Mouse (Mus musculus) ES-CJ7 (cell line): ENCODE measurements around the gene Plekhg6.
A peak's percentile ranks its signal among the peaks of the same experiment; 100 is the strongest.

Source experiments
- DNase-seq: peaks from one replicate; pipeline ENCODE4 v3.0.0; 2011; ENCODE audit warnings: low read depth, low spot score

Gene Plekhg6

DNA sequence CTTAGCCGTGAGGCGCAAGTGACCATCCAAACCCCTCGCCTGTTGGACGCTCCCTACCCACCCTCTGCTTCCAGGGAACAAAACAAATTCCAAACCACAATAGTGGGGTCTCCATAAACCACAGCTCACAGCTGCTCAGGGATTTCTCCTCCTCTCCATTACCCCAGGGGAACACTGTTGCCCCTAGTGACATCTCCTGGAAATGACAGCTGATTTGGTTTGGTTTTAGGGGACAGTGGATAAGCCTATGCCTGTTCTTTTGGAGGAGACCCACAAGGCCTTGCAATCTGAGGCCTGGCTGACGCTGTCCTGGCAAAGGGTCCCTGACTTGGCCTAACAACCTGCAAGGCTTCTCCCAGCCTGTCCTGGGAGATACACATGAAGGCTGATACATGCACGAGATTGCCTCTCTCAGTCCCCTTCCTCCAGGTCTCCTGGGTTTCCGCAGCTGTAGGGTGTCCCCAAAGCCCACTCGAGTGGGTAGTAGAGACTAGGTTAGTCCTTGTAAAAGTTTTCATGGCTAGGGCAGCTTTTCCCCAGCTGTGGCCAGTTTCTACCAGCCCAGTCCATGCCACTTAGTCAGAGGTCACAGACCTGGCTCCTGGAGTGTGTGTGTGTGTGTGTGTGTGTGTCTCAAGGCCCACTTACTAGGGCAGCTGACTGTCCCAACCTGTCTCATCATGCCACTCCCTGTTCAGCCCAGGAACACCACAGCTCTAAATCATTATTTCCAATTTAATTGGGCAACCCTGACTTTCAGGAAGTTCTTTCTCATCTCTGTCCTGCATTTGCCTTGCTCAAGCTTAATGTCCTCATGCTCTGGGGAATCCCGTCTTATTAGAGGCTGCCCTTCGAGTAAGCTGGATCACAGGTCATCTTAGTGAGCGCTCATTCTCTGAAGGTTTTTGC is 4.7 kb upstream of the Plekhg6 start:
- peak; percentile 74 for DNase-seq

DNA sequence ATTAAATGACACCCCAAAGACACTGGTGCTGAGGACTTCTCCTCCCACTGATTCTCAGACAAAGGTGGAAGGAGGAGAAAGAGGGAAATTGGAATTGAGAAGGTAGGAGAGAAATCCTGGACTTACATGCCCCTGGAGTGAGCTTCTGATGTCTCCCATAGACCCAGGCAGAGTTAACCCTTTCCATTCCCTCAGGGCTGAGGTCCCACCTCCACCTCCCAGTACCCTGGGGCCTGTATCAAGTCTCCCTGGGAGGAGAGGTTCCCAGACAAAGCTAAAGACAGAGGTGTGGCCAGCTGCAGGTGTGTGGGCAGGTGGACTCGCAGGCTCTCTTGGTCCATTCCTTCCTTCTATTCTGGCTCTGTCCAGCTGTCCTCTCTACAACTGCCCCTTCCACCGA is 1.4 kb upstream of the Plekhg6 start:
- no peak for DNase-seq

DNA sequence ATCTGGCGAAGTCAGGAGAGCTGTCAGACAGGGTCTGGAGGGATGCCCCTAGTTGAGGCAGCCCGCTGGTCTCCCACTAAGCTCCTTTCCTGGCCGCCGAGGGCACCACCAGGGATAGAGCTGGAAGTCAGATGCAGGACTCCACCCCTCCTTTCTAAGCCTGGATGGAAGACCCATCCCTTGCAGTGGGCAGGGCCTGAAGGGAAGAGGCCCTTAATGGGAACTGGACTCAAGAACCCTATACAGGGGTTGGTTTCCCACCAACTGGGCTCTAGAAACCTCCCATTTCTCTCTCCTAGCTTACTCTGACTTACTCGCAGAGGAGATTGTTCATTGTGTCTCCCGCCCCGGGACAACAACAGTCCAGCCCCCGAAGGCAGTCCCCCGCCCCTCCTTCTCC is 812 bp downstream of the Plekhg6 start:
- DNase-seq: no peak

DNA sequence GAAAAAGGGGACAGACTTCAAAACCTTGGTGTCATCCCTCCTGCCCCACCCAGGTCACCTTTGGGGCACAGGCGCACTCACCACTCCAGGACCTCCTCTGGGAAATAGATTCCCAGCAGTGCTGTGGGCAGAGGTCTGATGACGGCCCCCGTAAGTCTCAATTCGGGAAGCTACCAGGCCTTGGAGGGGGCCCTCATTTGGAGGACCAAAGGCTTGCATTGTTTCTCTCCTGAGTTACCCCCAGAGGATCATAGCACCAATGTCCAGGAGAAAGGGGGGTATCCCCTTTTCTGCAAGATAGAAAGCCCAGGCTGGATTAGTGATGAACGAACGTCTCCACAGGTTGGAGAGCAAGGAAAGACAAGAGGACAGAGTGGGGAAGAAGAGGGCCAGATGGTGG is 2.0 kb downstream of the Plekhg6 start:
- no peak for DNase-seq

DNA sequence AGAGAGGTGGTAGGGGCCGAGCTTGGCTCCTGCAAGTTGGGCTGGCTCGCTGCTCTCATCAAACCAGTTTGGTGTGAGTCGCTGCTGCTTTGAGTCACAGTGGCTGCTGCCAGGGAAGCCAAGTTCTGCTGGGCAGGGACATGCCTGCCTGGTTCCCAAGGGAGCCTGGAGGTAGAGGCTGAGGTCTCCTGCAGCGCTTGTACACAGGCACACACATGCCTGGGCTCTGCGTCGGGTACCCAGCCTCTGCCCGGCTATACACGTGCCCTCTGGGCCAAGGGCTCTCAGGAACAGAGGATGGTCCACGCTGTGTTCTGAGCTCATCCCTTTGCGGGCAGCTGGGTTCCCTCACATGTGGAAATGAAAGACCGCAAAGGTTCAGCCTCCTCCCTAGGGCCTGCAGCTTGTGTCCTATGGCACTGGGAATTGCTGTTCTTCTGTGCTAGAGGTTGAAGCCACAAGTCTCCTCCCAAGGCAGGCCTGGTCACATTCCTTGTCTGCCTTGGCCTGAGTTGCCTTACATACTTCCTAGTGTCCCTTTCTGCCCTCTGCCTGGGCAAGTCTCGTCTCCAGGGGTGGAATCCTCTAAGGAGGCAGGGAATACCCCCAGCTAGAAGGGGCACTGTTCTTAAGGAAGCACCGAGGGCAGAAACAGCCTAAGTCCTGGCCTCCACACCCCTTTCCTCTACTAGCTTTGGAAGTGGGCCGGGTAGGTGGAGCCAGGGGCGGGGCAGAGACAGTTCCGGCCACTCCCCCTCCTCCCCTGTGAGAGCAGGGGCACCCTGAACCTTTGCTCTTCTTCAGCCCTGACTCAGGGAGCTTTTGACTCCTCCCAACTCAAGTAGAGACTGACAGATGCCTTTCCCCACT is 2.8 kb downstream of the Plekhg6 start:
- peak; percentile 94 for DNase-seq

DNA sequence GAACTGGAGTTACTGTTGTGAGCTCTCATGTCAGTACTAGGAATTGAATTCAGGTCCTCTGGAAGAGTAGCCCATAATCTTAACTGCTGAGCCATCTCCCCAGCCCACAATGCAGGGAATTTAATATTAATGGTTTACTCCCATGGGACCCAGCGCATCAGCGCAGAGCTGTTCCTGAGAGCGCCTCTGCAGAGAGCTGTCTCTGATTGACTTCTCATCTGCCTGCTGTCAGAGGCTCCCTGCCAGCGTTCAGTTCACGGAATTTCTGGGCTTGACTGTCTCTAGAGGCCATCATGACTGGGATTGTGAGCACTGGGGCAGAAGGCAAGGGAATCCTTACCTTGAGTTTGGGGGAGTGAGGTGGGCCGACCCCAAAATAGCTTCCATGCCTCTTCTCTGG is 3.6 kb downstream of the Plekhg6 start:
- no peak for DNase-seq

DNA sequence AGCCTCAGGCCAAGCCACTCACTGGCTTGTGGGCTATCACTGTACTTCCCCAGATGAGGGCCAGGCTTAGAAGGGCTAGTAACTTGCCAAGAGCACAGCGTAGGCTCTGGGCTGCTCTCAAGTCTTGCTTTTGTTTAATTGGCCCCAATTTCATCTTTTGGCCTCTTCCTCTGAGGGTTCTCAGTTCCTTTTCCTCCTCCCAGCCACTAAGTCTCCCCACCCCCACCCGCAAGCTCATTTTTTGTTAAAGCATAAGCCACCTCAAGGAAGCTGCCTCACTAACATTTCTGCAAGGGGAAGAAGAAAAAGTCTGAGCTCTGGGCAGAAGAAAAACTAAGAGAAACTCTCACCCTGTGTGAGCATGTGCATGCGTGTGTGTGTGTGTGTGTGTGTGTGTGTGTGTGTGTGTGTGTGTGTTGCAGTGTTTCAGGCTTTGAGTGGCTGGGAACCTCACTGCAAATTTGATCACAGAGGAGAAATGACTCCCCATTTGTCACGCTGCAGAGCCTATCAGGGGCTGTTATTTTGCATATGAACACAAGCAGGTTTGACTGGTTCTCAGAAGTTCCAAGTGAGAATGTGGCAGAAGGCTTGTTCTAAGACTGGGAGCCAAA is 12.7 kb downstream of the Plekhg6 start:
- peak; percentile 59 for DNase-seq

DNA sequence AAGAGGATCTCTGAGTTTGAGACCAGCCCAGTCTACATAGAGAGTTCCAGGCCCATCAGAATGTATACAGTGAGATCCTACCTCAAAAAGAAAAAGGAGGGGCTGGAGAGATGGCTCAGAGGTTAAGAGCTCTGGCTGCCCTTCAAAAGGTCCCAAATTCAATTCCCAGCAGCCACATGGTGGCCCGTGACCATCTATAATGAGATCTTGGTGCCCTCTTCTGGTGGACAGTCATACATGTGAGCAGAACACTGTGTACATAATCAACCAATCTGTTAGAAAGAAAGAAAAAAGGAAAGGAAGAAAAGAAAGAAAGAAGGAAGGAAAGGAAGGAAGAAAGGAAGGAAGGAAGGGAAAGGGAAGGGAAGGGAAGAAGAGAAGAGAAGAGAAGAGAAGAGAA is 14.5 kb downstream of the Plekhg6 start:
- DNase-seq: peak; percentile 52

DNA sequence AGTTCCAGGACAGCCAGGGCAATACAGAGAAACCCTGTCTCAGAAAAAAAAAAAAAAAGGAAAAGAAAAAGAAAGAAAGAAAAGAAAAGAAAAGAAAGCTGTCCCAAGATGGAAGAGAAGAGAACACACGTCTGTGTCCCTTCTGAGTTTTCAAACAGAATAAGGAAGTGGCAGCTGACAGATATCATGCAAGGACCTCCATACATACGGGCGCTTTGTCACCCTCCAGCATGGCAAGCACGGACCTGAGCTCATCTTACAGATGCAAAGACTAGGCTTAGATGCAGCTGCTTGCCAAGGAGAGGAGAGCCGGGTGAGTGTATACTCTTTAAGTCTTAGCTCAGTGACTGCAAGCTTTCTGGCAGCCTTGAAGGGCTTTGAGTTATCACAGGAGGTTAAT is 15.1 kb downstream of the Plekhg6 start:
- DNase-seq: no peak

DNA sequence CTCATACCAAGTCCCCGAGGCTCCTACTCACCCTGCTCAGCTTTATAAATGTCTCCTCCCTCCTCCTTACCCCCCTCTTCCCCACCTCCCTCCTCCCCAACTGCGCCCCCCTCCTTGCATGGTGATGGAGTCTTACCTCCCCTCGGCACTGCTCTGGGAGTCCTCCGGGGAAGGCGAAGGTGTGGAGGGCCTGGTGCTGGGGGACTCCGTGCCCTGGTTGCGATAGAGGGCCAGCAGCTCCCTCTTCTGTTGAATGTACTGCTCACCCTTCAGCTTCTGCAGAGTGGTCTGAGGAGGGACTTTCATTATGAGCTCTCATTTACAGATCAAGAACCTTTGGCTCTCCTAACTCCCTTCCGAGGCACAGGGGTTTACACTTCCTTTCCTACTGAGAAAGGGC is 16.1 kb downstream of the Plekhg6 start:
- peak; percentile 35 for DNase-seq

DNA sequence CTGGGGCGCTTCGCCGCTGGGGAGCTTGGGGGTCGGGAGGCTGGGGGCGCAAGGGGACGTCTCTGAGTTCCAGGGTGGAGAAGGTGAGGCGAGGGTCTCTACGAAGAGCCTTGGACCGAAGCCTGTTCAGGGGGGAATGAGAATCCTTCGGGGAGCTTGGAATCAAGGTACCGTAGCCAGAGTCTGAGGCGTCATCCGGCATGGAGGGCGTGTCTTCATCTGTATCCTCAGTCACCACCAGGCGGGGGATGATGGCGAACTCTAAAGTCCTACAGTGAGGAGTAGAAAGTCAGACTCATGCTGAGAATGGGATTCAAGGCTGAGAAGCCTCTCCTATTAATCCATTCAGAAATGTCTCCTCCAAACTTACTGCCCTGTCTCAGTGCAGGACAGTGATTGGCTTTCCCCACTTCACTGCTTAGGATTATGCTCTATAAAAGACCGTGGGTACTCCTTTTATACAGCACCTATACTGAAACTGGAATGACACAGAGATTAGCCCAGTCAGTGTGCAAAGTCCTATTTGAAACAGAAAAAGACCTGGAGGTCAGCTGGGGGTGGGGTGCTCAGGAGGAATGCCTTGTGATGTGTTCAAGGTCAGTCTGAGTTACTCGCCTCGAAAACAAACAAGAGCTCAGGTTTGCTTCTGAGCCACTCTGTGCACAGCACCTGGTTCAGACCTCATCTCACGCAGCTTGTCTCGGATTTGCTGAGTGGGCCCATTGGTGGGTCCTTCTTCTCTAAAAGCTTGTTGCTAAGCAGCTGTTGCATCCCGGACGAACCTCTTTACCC is 16.9 kb downstream of the Plekhg6 start:
- DNase-seq: peak; percentile 86

DNA sequence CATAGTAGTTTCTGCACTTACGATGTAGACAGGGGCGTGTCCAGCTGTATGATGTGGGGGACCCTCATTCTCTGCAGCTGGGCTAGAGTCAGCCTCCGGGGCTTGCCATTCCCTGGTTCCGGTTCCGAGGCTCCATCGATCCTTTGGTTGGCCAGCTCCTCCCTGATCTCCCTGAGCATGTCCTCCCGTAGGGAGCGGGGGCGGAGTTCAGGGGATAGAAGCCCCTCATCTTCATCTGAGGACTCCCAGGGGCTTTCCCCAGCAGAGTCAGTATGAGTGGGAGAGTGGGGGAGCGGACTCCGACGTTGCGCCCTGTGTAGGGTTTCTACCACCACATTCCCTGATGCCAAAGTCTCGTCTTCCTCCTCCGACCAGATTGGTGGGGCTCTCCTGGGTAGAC is 17.6 kb downstream of the Plekhg6 start:
- no peak for DNase-seq

DNA sequence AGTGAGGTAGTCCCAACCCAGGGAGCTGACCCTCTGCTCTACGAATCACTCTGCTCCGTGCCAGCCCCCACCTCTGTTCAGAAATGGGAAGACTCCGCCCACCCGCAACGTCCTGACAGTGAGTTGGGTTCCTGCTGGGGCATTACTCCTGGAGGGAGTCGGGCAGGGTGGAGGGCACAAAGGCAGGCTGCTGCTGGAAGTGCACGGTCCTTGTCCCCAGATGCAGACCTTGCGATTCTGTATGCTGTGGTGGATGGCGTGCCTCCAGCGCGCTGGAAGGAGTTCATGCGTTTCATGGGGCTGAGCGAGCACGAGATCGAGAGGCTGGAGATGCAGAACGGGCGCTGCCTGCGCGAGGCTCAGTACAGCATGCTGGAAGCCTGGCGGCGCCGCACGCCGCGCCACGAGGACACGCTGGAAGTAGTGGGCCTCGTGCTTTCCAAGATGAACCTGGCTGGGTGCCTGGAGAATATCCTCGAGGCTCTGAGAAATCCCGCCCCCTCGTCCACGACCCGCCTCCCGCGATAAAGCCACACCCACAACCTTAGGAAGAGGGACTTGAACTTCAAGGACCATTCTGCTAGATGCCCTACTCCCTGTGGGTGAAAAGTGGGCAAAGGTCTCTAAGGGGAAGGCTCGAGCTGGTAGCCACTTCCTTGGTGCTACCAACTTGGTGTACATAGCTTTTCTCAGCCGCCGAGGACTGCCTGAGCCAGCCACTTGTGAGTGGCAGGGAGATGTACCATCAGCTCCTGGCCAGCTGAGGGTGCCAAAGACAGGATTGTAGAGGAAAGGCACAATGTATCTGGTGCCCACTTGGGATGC is 18.9 kb downstream of the Plekhg6 start:
- DNase-seq: peak; percentile 71

DNA sequence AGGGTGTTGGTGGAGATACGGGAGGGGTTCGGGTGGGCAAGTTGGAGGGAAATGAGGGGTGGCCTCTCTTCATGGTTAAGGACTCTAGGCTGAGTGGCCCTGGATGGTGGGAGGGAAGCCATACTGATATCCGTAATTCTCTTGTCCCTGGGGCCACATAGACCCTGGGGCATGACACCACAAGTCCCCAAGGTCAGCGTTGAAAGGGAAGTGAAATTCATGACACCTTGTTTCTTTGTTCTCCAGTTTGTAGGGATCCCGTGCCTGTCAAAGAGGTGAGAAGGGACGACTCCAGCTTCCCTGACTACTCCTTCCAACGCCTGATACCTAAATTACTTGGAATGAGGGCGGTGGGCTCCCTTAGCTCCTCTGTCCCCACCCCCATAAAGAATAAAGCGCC is 19.7 kb downstream of the Plekhg6 start:
- peak; percentile 59 for DNase-seq

DNA sequence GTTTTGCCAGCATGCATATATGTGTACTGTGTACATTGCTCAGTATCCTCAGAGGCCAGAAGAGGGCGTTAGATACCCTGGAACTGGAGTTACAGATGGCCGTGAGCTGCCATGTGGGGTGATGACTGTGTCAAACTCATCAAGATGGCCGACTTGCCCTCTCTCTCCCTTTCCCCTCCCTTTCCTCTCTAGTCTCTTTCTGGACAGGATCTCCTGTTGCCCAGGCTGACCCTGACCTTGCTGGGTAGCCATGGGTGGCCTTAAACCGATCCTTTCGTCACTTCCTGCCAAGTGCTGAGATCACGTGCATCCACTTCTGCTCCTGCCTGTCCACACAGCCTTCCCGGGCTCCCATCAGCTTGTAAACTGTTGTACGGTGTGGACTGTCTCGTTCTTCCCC is 20.6 kb downstream of the Plekhg6 start:
- DNase-seq: peak; percentile 45

DNA sequence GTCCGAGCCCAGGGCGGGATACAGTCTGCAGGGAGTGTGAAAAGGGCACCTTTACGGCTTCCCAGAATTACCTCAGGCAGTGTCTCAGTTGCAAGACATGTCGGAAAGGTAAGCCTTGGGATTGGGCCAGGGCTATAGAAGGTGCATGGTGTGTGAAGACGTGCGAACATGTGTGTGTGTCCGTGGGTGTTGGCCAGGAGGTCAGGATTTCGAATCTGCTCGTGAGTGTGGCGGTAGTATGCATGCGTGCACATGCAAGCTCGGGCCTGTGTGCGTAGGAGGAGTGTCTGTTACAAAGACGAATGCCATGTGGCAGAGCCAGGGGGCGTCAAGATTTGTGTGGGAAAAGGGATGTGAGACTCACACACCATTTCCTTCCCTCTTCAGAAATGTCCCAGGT is 23.3 kb downstream of the Plekhg6 start:
- no peak for DNase-seq

DNA sequence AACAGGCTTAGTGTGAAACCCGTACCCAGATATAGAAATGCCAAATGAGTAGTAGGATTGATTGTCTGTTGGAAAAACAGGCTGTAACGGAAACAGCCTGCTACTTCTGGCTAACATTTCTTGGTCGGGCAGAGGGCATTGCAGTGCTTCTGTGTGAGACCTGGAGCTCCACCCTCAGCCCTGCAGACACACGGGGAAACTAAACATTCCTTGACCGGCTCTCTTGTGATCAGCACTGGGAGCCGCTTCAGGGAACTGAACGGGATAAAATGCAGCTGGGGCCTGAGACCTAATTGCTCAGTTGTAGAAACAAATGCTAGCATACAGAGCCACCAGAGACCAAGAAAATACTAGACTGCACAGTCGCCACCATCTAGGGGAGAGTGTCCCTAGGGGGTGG is 24.3 kb downstream of the Plekhg6 start:
- no peak for DNase-seq

DNA sequence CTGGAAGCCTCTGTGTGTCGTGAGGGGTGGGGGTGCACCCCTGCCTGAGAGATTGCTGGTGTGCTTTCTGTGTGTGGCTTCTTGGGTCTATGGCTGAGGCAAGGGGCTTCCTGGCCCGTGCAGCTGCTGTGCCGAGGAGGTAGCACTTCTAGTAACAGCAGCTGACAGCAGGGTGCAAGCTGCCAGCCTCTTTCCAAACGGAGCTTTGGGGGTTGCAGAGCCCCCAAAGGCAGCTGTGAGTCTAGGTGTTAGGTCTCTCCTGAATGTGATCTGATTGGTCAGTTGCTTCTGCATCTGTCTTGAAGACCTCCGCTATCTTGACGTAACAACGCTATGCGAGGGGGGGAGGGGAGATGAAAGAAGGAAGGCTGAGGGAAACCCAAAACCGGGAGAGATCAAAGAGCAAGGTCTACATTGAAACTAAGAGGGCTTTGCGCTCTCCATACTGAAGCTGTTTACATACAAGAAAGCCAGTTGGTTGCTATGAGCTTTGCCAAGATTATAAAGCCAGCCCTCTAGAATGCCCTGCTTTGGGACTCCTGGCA is 25.3 kb downstream of the Plekhg6 start:
- peak; percentile 77 for DNase-seq

DNA sequence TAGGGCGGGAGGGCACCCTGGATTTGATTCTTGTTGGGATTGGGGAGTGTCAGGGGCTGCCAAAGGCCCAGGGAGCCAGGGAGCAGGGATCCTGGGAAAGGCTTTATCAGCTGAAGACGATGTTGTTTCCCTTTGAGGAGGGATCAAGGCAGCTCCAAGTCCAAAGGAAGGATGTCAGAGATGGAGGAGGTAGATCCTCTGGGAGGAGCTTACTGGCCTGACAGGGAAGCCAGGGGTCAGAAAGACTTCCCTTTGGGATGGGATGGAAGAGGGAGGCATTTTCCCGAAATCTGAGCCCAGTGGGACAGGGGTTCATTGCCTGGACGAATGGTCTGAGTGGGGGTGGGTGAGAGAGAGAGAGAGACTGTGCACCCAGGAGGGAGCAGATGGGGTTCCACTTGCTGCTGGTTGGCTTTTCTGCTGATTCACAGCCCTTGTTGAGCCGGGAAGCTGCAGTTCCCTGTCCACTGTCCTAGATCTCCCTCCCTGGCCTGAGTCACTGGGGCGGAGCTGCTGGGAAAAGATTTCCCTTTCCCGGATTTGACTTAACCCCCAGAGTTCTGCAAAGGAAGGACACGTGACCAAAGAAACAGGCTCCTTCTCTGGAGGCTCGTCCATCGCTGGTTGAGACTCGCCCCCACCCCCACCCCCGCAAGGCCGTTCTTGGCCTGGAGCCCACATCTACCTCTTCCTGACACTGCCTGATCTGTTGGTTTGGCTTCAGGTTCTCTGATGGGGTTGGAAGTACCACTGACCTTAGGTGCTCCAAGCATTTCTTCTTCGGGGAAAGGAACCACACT is 26.0 kb downstream of the Plekhg6 start:
- peak; percentile 76 for DNase-seq
